Mouse (Mus musculus): Measurements from ENCODE around the gene Gtsf2.
A peak's percentile ranks its signal among the peaks of the same experiment; 100 is the strongest.
"Not testable (repeated sequence)": the region's sequence is repeated elsewhere in the genome, so short reads cannot be mapped to it uniquely, and the experiment has no call there.

Gtsf2 gene

GRCm38 (mm10) chr15:103448369-103448768, at the start of gene Gtsf2:
TSS of gene Gtsf2 (minus strand) at chr15:103448469.
- no peak for DNase-seq (ENCODE audit: low read depth)

DNA sequence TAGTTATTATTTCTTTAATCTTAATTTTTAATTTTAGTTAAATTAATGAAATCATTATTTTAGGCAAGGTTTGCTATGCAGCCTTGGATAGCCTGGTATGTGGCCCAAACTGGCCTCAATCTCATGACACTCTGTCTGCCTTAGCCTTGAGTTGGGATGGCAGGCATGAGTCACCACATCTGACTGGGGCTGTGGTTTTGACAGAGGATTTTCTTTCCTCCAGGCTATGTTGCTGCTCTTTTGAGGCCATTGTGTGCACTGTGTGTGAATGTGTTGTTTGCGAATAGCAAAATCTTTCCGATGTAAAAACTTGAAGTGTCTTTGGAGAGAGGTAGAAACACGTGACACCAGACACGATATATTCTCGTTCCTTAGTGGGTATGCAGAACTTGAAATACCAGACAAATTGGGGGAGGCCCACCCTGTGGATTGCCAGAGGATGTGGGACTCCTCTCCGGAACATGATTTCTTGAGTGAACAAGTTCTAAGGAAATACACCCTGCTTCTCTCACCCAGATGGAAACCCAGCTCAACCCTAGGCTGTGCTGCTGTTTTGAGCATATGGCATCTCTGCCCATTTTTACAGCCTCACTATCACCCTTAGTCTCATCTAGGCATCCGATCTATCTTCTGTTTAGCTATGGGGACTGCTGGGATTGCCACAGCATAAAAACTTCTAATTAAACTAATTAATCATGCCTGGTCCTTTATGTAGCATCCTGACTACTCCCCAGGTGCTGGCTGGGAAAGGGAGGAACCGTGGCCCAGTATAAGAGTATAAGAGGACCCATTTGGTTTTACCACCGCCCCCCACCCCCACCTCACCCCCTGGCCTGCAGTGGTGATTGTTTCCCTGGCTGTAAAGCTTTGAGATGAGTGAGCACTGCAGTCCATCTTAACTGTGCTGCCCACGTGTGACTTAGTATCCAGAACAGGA, 48.2 kb upstream of the Gtsf2 start:
- DNase-seq (ENCODE audit: low read depth), result peak; percentile 85

- DNase-seq (ENCODE audit: low read depth), result no peak
Measured at GRCm38 (mm10) chr15:103488336-103488735, 40.1 kb upstream of the Gtsf2 start.

DNA sequence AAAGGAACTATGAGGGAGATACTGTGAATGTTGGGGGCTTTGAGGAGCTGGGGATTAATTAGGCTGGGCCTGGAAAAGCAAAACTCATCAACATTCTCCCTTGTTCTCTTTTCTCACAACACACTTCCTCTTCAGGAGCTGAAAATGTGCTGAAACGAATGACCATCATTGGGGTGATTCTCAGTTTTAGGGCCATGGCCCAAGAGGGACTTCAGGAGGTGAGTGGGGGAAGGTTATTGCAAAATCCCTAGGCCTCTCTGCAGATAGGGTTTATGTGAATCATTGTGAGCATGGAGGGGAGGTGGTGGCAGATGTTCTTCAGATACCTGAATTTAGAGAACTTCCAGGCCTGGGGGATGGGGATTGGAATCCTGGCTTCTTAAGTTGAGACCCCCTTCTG, 38.4 kb upstream of the Gtsf2 start:
- peak; percentile 31 for DNase-seq (ENCODE audit: low read depth)

DNA sequence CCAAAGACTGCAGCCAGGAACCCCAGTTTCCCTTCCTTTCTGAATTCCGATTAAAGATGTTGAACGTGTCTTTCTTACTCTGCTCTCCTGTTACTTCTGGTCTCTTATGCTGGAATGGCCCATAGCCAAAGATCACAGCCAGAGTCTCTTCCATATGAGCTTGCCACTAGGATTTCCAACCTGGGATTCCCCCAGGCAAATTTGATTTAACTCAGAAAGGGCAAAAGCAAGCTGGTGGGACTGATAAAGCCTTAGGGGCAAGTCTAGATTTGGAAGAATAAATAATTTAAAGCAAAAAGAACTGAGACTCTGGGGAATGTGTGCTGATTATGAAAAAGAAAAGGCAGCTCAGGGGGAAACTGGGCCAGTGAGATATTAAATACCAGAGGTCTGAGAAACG, 36.8 kb upstream of the Gtsf2 start:
- DNase-seq (ENCODE audit: low read depth), result no peak

DNA sequence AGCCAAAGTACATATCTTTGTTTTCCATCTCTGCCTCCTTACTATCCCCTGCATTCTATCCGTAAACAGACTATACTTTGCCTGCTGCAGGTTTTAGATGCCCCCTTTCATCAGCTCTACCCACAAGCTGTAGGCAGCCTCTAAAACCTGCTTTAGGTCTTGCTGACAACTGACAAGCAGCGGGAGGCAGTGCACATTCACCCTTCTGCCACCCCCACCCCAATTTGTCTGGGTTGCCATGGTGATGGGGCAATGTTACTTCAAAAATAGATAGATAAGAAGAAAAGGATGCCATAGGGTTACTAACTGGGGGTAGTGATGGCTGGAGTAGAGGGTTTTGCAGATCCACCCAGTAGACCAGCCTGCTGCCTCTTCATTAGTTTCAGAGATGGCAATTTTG, 36.2 kb upstream of the Gtsf2 start:
- no peak for DNase-seq (ENCODE audit: low read depth)

DNA sequence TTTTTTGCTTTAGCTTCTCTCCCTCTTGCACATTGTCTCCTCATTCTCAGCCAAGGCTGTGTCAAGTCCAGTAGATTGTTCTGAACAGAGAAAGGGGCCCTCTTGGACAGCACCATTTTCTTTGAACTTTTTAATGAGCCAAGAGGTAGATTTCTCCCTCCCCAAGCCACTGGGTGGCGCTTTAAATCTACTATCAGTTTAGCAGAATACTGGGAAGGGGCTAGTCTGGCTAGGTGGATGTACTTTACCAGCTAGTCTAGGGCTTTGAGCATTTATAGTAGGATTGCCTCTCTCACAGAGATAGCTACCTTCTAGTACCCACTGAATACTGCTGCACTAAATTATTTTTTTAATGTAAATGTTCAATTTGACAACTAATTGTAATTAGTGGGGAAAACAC, 34.2 kb upstream of the Gtsf2 start:
- DNase-seq (ENCODE audit: low read depth), result peak; percentile 24

GRCm38 (mm10) chr15:103480129-103480528, 31.9 kb upstream of the Gtsf2 start:
- DNase-seq (ENCODE audit: low read depth), result no peak

DNA sequence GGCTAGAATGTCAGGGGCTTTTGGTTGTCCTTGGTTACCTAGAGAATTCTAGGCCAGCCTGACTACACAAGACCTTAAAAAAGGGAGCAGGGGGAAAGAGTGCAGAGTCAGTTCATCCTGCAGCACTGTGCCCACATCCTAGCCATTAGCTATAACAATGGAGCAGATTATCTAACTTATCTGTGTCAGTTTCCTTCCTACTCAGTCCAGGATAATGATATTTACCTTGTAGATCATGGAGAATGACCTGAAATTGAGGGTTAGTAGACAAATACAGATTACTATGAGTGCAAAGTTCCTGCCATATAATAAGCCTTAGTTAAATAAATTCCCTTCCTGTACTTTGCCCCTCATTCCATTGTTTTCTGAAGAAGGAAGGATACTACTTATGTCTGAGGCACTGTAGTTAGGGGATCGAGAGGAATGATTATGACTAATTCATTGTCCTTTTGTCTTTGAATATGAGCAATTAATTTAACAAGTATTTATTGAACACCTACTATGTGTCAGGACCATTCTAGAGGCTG, 30.9 kb upstream of the Gtsf2 start:
- no peak for DNase-seq (ENCODE audit: low read depth)

DNA sequence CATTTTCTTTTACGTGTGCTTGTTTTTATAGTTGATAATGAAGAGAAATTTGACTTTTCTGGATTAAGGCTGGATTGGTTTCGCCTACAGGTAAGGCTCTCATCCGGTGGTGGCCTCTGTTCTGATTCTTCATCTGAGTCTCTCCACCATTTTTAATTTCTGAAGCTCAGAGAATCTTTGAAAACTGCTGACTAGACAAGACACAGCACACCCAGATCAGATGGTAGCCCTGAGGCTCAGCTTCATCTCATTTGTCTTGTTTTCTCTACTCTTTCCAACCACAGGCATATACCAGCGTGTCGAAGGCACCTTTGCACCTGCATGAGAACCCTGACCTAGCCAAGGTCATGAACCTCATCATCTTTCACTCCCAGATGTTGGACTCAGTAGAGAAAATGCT, 25.5 kb upstream of the Gtsf2 start:
- DNase-seq (ENCODE audit: low read depth), result no peak

GRCm38 (mm10) chr15:103473182-103473581, 24.9 kb upstream of the Gtsf2 start:
- no peak for DNase-seq (ENCODE audit: low read depth)

DNA sequence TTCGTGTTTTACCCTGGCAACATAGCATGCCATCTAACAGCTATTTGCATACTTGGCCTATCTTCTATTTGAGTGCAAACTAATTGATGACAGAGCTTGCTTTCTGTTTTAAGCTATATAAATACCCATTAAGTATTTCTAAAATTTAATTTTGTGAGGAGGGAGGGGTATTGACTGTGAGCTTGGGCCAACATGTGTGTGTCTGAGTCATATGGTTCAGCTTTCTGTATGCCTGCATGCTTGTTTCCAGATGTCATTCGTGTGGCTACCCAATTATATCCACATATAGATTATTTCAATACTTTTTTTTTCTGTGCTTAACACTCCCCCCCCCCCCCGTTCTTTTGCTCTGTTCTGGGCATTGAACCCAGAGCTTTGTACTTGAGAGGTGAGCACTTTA, 24.0 kb upstream of the Gtsf2 start:
- DNase-seq (ENCODE audit: low read depth), result no peak

- DNase-seq (ENCODE audit: low read depth), result peak; percentile 88
Measured at GRCm38 (mm10) chr15:103471488-103472194, 23.4 kb upstream of the Gtsf2 start.

DNA sequence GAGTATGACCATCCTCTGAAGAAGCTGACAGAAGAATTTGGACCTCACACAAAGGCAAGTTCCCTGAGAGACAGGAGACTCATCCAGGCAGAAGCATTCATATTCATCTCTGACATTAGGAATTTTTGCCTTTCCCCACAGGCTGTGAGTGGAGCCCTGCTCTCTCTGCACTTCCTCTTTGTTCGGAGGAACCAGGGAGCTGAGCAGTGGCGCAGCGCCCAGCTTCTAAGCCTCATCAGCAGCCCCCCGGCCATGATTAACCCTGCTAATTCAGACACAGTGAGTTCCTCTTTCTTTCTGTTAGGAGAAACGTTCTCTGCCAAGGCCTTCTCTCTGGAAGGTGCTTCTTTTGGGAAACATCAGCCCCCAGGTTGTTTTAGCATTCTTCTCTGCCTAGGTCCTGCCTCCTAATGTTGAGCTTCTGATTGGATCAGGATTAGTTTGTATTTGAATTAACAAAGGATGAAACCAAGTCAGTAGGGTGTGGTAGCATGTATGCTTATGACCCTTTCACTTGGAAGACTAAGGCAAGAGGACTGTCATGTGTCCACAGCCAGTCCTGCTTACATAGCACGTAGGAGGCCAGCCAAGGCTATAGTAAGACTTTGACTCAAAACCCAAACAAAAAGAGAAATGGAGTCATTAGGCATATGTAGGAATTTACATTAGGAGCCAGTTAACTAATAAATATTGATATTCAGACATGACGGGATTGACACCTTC, 14.4 kb upstream of the Gtsf2 start:
- no peak for DNase-seq (ENCODE audit: low read depth)

DNA sequence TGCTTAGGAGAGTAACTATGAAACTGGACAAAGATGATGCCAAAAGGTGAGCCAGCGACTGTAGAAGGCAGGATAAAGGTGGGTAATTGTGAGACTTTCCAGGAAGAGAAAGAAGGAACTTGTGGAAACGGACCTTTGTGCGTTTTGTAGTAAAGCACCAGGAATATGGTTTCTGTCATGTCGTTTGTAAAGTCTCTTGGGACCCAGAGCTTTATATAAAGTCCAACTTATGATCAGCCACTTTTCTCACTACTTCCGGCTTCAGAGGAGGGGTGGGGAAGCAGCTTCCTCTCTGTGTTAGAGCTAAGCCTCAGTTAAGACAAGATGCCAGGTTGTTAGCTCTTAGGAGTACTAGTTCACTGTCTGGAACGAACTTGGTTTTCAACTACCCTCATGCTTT, 6.2 kb upstream of the Gtsf2 start:
- peak; percentile 44 for DNase-seq (ENCODE audit: low read depth)

GRCm38 (mm10) chr15:103453551-103454218, 5.4 kb upstream of the Gtsf2 start, which contains the start of gene Nckap1l:
TSS of gene Nckap1l (plus strand) at chr15:103453794.
- peak; percentile 98 for DNase-seq (ENCODE audit: low read depth)

DNA sequence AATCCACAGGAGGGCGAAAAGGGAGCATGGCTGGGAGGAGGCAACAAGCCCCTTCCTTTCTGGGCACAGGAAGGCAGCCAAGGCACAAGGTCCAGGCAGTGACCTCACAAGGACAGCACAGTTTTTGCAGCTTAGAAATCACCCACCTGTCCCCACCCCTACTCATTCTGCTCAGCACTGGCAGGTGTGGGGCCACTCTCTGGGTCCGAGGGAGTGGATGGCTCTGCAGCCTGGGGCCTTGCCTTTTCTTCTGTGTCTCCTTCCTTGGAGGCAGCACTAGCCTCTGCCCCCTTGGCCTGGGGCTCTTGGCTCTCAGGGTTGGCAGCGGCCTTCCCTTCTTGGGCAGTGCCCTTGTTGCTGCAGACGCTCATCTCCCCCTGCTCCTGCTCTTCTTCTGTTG, 2.3 kb downstream of the Gtsf2 start:
- not testable (repeated sequence) for DNase-seq (ENCODE audit: low read depth)

DNA sequence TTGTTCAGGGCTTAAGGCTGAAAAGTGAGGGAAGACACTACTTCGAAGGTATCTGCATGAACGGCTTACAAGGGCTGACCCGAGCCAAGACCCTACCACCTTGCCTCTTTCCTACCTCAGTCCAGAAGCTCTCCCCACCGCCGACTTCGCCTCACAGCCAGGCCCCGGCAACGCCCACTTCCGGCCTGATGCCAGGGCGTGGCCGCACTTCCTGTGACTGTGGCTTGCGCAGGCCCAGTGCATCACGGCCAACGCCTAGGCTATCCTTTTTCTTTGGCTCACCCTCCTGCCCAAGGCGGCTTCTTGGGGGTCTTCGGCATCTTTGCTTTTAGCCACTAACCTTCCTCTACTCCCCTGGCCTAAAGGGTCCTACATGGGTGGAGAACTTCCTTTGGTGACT, 18.0 kb downstream of the Gtsf2 start, which contains the start of gene Gtsf1:
Gtsf1 (minus strand) TSS at position 230 of the 400 bp plus-strand sequence.
- DNase-seq (ENCODE audit: low read depth), result peak; percentile 39

DNA sequence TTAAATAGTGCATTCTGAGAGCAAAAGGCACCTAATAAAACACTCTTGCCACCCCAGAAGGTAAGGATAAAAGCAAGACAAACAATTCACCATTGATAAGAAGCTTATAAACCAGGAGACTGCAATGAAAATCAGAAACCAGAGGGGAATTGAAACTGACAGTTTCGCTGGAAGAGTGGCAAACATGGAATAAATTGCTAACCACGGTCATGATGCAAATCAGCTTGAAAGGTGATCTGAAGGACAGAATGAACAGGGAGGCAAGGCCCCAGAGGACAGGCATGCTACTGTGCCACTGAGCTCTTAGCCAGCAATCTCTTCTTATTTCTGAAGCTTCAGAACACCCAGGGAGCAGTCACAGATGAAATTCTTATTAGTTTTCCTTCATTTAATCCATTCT, 21.3 kb downstream of the Gtsf2 start:
- no peak for DNase-seq (ENCODE audit: low read depth)

DNA sequence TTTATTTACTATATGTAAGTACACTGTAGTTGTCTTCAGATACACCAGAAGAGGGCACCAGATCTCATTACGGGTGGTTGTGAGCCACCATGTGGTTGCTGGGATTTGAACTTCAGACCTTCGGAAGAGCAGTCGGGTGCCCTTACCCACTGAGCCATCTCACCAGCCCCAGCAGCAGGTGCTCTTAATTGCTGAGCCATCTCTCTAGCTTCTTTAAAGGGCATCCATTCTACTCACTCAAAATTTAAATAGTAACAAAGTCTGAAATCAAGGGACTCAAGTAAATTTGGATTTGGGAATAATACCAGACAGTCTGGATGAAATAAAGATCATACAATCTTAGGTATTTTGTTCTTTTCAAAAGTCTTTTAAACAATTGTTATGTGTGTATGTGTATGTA, 42.7 kb downstream of the Gtsf2 start:
- DNase-seq (ENCODE audit: low read depth), result not testable (repeated sequence)

GRCm38 (mm10) chr15:103401361-103401760, 46.9 kb downstream of the Gtsf2 start:
- DNase-seq (ENCODE audit: low read depth), result no peak

DNA sequence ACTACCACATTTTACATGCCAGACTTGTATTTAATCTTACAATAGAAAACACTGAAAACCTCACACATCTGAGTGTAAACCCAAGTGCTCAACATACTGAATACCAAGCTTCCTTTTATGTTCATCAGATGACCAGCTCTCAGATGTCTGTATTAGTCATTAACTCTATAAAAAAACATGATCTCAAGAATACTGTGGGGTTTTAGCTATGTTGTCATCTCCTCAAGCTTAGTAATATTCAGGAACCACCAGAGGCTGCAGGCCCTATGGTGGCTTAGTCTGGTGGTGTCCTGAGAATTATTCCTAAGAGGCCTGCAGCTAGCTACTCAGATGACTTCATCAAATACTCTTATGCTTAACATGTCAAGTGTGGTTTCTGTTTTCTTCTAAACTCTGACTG, 54.7 kb downstream of the Gtsf2 start:
- peak; percentile 67 for DNase-seq (ENCODE audit: low read depth)

All from 416B (cell line).